Mouse (Mus musculus) granulocyte monocyte progenitor cell, adult 5-6 weeks (primary cell): ENCODE results near the gene C2cd5. TPM values are rescaled to one million over a fixed set of nuclear protein-coding genes. Genes with fewer than 3 reads are reported as not detected.
"Not testable (repeated sequence)": the region's sequence is repeated elsewhere in the genome, so short reads cannot be mapped to it uniquely, and the experiment has no call there.

Experiments used
- ATAC-seq: replicated peaks from 2 replicates; pipeline ENCODE4 v1.8.0; 2016; ENCODE audit warnings: mild to moderate bottlenecking, moderate TSS enrichment, inconsistent platforms; ENCODE audit not compliant: poor library complexity, severe bottlenecking
- total RNA-seq, 2 experiments: library from RNA; stranded (forward) in 1 of 2; stranded (reverse) in 1 of 2; fragments of 200-712, 200-1000 nt in 1 of 2; fragments of >200 nt in 1 of 2; fragmentation: Nextera tagmentation in 1 of 2; gene quantifications; 2 replicates each; pipeline ENCODE4 v1.2.3; 2014 to 2017

C2cd5 gene
- total RNA-seq, 2 experiments from 2014 or later, result 51.8 to 105 TPM

- ATAC-seq, result peak; percentile 72
Observed at GRCm38 (mm10) chr6:142989495-142989894, 110.4 kb downstream of the C2cd5 start.

DNA sequence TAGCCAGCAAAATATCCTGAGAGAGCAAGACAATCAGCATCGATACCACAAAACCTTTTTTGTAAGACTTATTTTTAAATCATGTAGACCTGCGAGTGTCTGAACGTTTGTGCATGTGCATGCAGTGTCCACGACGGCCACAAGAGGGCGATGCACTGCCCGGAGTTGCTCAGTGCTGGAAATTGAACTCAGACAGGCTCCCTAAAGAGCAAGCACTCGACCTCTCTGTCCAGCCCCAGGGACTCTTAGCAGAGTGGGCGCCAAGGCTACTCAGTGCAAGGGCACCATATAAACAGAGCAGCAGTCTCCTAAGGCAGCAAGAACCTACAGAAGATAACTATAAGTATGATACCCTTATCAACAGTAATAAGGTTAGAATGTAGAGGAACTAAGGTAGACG lies 111.2 kb downstream of the C2cd5 start:
- peak; percentile 66 for ATAC-seq

- ATAC-seq, result no peak
Observed at GRCm38 (mm10) chr6:142988231-142988630, 111.7 kb downstream of the C2cd5 start.

GRCm38 (mm10) chr6:142987616-142988015 lies 112.3 kb downstream of the C2cd5 start:
- no peak for ATAC-seq

DNA sequence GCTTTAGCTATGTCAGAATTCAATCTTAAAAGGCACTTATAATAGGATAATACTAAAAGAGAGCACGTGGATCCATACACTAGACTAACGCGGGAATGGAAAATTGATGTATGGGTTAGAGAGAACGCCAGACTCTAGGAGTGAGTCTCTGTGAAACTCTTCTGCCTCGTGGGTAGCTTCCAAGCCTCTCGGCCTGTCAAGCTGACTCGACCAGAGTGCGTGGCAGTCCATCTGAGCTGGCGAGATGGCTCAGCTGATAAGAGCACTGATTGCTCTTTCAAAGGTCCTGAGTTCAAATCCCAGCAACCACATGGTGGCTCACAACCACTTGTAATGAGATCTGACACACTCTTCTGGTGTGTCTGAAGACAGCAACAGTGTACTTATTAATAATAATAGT lies 113.2 kb downstream of the C2cd5 start:
- ATAC-seq, result not testable (repeated sequence)

GRCm38 (mm10) chr6:142985561-142986238 lies 114.2 kb downstream of the C2cd5 start:
- not testable (repeated sequence) for ATAC-seq

- no peak for ATAC-seq
Observed at GRCm38 (mm10) chr6:142979665-142980660, 120.0 kb downstream of the C2cd5 start.

- ATAC-seq, result no peak
Observed at GRCm38 (mm10) chr6:142977221-142977620, 122.7 kb downstream of the C2cd5 start.

GRCm38 (mm10) chr6:142973289-142973688 lies 126.7 kb downstream of the C2cd5 start:
- no peak for ATAC-seq

- no peak for ATAC-seq
Observed at GRCm38 (mm10) chr6:142972205-142972604, 127.7 kb downstream of the C2cd5 start.

DNA sequence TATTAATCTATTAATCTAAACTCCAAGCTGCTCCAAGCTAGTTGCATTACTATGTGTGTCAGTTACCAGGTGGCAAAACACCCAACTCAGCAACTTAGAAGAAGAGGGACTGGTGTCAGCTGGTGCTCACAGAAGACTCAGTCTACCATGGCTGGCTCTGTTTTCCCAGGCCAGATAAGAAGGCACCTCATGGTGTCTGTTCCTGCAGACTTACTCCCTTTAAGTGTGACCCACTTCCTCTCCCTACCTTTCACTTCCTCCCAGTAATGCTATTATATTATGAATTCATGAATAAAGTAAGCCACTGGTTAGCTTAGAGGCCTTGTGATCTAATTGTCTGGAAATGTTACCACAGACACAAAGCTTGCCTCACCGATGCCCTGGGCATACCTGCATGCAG lies 132.5 kb downstream of the C2cd5 start:
- ATAC-seq, result peak; percentile 74

DNA sequence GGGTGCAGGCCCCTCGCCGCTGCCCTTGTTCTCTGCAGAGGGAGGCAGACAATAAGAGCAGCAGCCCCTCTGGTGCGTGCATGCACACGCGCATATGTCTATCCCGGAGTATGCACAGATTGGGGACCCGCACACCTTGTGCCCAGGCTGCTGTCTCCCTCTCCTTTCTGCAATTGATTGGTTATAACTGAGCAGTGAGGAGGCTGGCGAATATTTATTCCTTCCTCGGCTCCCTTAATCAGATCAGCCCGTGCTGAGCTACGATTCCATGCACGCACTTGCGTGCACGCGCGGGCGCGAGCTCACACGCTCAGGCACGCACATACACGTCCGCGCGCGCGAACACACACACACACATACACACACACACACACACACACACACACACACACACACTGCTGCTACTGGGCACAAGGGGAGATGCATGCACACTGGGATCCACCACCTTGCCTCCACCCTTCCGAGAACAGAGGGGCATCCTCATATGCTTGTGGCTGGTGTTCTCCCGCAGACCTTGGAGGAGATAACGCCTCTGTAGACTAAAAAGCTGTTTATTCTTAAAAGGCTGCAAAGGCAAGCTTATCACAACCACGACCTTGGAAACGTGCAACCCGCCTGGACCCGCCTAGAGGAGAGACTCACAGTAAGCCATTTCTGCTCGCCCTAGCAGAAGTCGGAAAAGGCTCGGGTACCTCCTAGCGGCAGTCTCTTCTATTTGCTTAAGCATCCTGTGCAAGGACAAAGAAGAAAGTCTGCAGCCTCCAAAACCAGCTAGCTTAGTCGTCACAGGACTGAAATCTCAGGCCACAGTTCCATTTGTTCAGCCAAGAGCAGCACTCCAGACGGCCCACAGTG lies 135.2 kb downstream of the C2cd5 start:
- peak; percentile 59 for ATAC-seq

- ATAC-seq, result peak; percentile 15; the same call in 1 of the 2 replicates
Observed at GRCm38 (mm10) chr6:142964076-142964530, 135.8 kb downstream of the C2cd5 start, which contains the start of gene St8sia1. St8sia1 (minus strand) TSS chr6:142964452.

GRCm38 (mm10) chr6:142963480-142964075 lies 136.4 kb downstream of the C2cd5 start:
- peak; percentile 24; the same call in 1 of the 2 replicates for ATAC-seq

GRCm38 (mm10) chr6:142962881-142963280 lies 137.1 kb downstream of the C2cd5 start:
- no peak for ATAC-seq

GRCm38 (mm10) chr6:142962476-142962875 lies 137.5 kb downstream of the C2cd5 start:
- ATAC-seq, result no peak

- ATAC-seq, result no peak
Observed at GRCm38 (mm10) chr6:142961721-142962455, 138.1 kb downstream of the C2cd5 start.
